In the genomic region with DNA sequence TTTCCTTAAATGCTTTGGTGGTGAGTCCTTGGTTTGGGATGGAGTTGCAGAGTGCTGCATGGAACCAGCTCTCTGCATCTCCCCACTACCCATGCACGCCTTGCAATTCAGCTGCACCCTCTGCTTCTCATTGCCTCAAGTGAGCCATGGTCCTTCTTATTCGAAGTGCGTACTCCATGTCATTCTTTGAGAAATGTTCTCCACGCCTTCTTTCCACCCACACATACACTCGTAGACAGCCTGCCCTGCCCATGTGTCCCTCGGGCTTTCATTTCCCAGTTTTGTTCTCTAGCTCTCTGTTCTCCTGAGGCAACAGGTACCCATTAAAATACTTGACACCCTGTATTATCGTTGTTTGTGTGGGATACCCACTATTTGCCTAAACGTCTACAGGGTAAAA, we compare ENCODE assay signal across 19 mouse cellular contexts.
DNase-seq lines count a peak whose midpoint lies in the region; ATAC-seq and TF ChIP-seq lines count a peak whose summit lies in the region.
"Had no signal": no experiment of that assay in that cellular context is flagged by ENCODE, and none has a peak within 500 bp of the region (broad histone marks: within the 10 kb centered on the region; RNA-seq: fewer than 3 reads in every experiment).

No protein-coding gene starts in this region.

- no peak for ATAC-seq in heart, postnatal 0 days (ENCODE audit: insufficient read depth, low read depth)
- ATAC-seq in lung, postnatal 0 days: peak; percentile 61
- ATAC-seq in embryonic facial prominence, embryonic 14.5 days (ENCODE audit: low read depth): no peak
- ATAC-seq: intestine, embryonic 15.5 days; midbrain, embryonic 13.5 days had no signal

- H3K4me1 ChIP-seq in heart, postnatal 0 days (ENCODE audit: control insufficient read depth, insufficient read depth): peaks cover 24% of the 10 kb centered on the region
- H3K4me1 ChIP-seq in lung, postnatal 0 days (ENCODE audit: insufficient read depth, low read depth, low read length): no peaks in the 10 kb centered on the region; the same call in 1 of the 2 replicates
- H3K4me1 ChIP-seq in embryonic facial prominence, embryonic 14.5 days (ENCODE audit: control insufficient read depth, insufficient read depth, low read length): peaks cover 48% of the 10 kb centered on the region
- H3K4me1 ChIP-seq in olfactory bulb, adult 2 months (ENCODE audit: control insufficient read depth, insufficient read depth, low read length): peaks cover 31% of the 10 kb centered on the region

- 77% methylated on average over 8 of the region's 8 CpGs for WGBS in heart, postnatal 0 days
- 58% methylated on average over 8 of the region's 8 CpGs for WGBS in lung, postnatal 0 days
- WGBS in embryonic facial prominence, embryonic 14.5 days: 65% methylated on average over 8 of the region's 8 CpGs
- 36% methylated on average over 8 of the region's 8 CpGs for WGBS in olfactory bulb, adult 2 months

- no peak overlapping the region for H3K9ac ChIP-seq in heart, postnatal 0 days (replicated peaks; ENCODE audit: low read depth, low read length)
- H3K9ac ChIP-seq in lung, postnatal 0 days (replicated peaks; ENCODE audit: low read depth): no peak overlapping the region
- H3K9ac ChIP-seq in embryonic facial prominence, embryonic 14.5 days (ENCODE audit: low read depth, low read length): no peak overlapping the region
- H3K9ac ChIP-seq: intestine, embryonic 15.5 days; lung, embryonic 14.5 days; midbrain, embryonic 13.5 days had no signal

- TF ChIP-seq POLR2A in olfactory bulb, adult 2 months (IDR thresholded peaks at IDR 0.05; ENCODE audit: insufficient read depth, low read depth, low read length): no peak

- H3K4me3 ChIP-seq in heart, postnatal 0 days (ENCODE audit: low read depth, low read length): no peak overlapping the region
- H3K4me3 ChIP-seq in lung, postnatal 0 days (ENCODE audit: low read depth, low read length): no peak overlapping the region
- H3K4me3 ChIP-seq in embryonic facial prominence, embryonic 14.5 days (ENCODE audit: low read depth, low read length): no peak overlapping the region
- H3K4me3 ChIP-seq in olfactory bulb, adult 2 months (ENCODE audit: insufficient read depth, low read depth, low read length): no peak overlapping the region
- H3K4me3 ChIP-seq: forebrain, embryonic 10.5 days; heart, embryonic 10.5 days; intestine, embryonic 15.5 days; midbrain, embryonic 13.5 days had no signal

- H3K4me2 ChIP-seq in heart, postnatal 0 days (ENCODE audit: low read depth, low read length): no peak overlapping the region
- no peak overlapping the region for H3K4me2 ChIP-seq in lung, postnatal 0 days (replicated peaks; ENCODE audit: low read depth, low read length)
- H3K4me2 ChIP-seq in embryonic facial prominence, embryonic 14.5 days (ENCODE audit: low read depth, low read length): no peak overlapping the region
- H3K4me2 ChIP-seq: intestine, embryonic 15.5 days; liver, embryonic 11.5 days; lung, embryonic 14.5 days; midbrain, embryonic 13.5 days had no signal

- peaks cover 4% of the 10 kb centered on the region for H3K36me3 ChIP-seq in heart, postnatal 0 days (replicated peaks; ENCODE audit: control insufficient read depth, insufficient read depth, low read length)
- no peaks in the 10 kb centered on the region; the same call in 1 of the 2 replicates for H3K36me3 ChIP-seq in lung, postnatal 0 days (ENCODE audit: insufficient read depth, low read length)
- H3K36me3 ChIP-seq in embryonic facial prominence, embryonic 14.5 days (ENCODE audit: control insufficient read depth, insufficient read depth, low read length): peaks cover 21% of the 10 kb centered on the region
- H3K36me3 ChIP-seq: intestine, embryonic 15.5 days; midbrain, embryonic 13.5 days had no signal

- H3K27ac ChIP-seq in heart, postnatal 0 days (ENCODE audit: low read depth): peak overlapping the region; percentile 40; the same call in 1 of the 2 replicates
- H3K27ac ChIP-seq in lung, postnatal 0 days (ENCODE audit: low read length): peak overlapping the region; percentile 26; the same call in 1 of the 2 replicates
- H3K27ac ChIP-seq in embryonic facial prominence, embryonic 14.5 days (replicated peaks; ENCODE audit: low read depth, low read length): peak overlapping the region; percentile 39
- H3K27ac ChIP-seq in olfactory bulb, adult 2 months (ENCODE audit: insufficient read depth, low read depth, low read length): peak overlapping the region; percentile 76
- H3K27ac ChIP-seq: forebrain, embryonic 10.5 days; heart, embryonic 10.5 days; intestine, embryonic 15.5 days; midbrain, embryonic 13.5 days had no signal

- TF ChIP-seq CTCF in heart, postnatal 0 days (IDR thresholded peaks at IDR 0.05; ENCODE audit: low read depth): no peak
- TF ChIP-seq CTCF in lung, postnatal 0 days (IDR thresholded peaks at IDR 0.05): no peak
- no peak for TF ChIP-seq CTCF in olfactory bulb, adult 2 months (IDR thresholded peaks at IDR 0.05; ENCODE audit: insufficient read depth, low read depth, low read length)

- no peaks in the 10 kb centered on the region for H3K27me3 ChIP-seq in heart, postnatal 0 days (ENCODE audit: control insufficient read depth, insufficient read depth, low read length)
- no peaks in the 10 kb centered on the region for H3K27me3 ChIP-seq in lung, postnatal 0 days (replicated peaks; ENCODE audit: insufficient read depth, low read length)
- H3K27me3 ChIP-seq in embryonic facial prominence, embryonic 14.5 days (replicated peaks; ENCODE audit: control insufficient read depth, insufficient read depth, low read length): no peaks in the 10 kb centered on the region
- H3K27me3 ChIP-seq: intestine, embryonic 15.5 days; midbrain, embryonic 13.5 days had no signal

- no peak for TF ChIP-seq EP300 in heart, postnatal 0 days (IDR thresholded peaks at IDR 0.05; ENCODE audit: low read depth)
- TF ChIP-seq EP300 in lung, postnatal 0 days (IDR thresholded peaks at IDR 0.05): no peak

- H3K9me3 ChIP-seq in heart, postnatal 0 days (replicated peaks; ENCODE audit: control insufficient read depth, low read length): no peaks in the 10 kb centered on the region
- H3K9me3 ChIP-seq in lung, postnatal 0 days (ENCODE audit: low read length): no peaks in the 10 kb centered on the region
- no peaks in the 10 kb centered on the region for H3K9me3 ChIP-seq in embryonic facial prominence, embryonic 14.5 days (ENCODE audit: control insufficient read depth, low read length)
- H3K9me3 ChIP-seq: forebrain, embryonic 10.5 days; heart, embryonic 10.5 days; intestine, embryonic 15.5 days; midbrain, embryonic 13.5 days had no signal

- DNase-seq in heart, postnatal 0 days (ENCODE audit: low spot score): no peak
- DNase-seq in heart, adult 8-10 months (ENCODE audit: low spot score): no peak
- peak; percentile 67 for DNase-seq in lung, postnatal 0 days (ENCODE audit: low spot score)
- DNase-seq in lung, postnatal 4 days: no peak
- no peak for DNase-seq in embryonic facial prominence, embryonic 14.5 days (ENCODE audit: low spot score)
- no peak for DNase-seq in spleen, postnatal 14 days (ENCODE audit: low spot score in 2 of 2)
- DNase-seq in thymus, postnatal 36 days: no peak
- DNase-seq: B cell, adult 2 months; cerebellum, adult 11-12 months; cerebellum, postnatal 25 days; gastrocnemius, postnatal 25 days; layer of hippocampus, adult 9-11 months; lung, embryonic 14.5 days had no signal

Comparison
In these comparisons a context has a peak if more than half of its experiments do, and no peak if none do; other contexts are left out.
1. H3K27ac ChIP-seq: peak in every context shown above with its lines; median percentile 76 in olfactory bulb, adult 2 months; 40 in heart, postnatal 0 days; 39 in embryonic facial prominence, embryonic 14.5 days; 26 in lung, postnatal 0 days.